Comparison of ENCODE assay signal across 12 mouse cellular contexts in the genomic region with DNA sequence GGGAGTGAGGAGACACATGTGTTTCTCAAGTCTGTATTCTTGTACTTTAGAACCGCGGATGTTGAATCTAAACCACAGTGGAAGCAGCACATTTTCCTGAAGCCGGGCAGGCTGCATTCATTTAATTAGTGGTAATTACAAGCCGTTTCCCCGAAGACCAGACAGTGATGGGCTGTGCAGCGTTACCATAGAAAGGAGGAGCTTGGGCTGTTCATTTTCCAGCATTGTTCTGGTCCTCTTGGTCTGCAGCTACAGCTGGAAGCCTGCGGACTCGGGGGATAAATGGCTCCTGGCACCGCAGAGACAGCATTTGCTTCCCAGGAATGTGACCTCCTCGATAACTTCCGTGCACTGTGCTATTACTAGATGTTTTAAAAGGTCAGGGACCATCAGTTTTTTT. TPM values are rescaled to one million over a fixed set of nuclear protein-coding genes. Genes with fewer than 3 reads are reported as not detected.
DNase-seq lines count a peak whose midpoint lies in the region; ATAC-seq lines count a peak whose summit lies in the region.
"Had no signal": no experiment of that assay in that cellular context is flagged by ENCODE, and none has a peak within 500 bp of the region (broad histone marks: within the 10 kb centered on the region; RNA-seq: fewer than 3 reads in every experiment).

No protein-coding gene starts in this region.

- H3K4me3 ChIP-seq in hindbrain, embryonic 11.5 days (ENCODE audit: low read depth, low read length), result no peak overlapping the region
- H3K4me3 ChIP-seq in midbrain, embryonic 15.5 days, result no peak overlapping the region

- H3K4me2 ChIP-seq in hindbrain, embryonic 11.5 days (replicated peaks; ENCODE audit: low read depth, low read length), result peak overlapping the region; percentile 17
- H3K4me2 ChIP-seq in midbrain, embryonic 15.5 days, result peak overlapping the region; percentile 39

- H3K4me1 ChIP-seq in hindbrain, embryonic 11.5 days (replicated peaks; ENCODE audit: control insufficient read depth, insufficient read depth, low read length), result 0 out of 2 replicates have a peak, but pooled peaks cover 2% of the 10 kb centered on the region
- no peaks in the 10 kb centered on the region for H3K4me1 ChIP-seq in midbrain, embryonic 15.5 days

- H3K9ac ChIP-seq in hindbrain, embryonic 11.5 days (ENCODE audit: low read depth, low read length), result no peak overlapping the region
- H3K9ac ChIP-seq in midbrain, embryonic 15.5 days, result no peak overlapping the region

- H3K9me3 ChIP-seq in hindbrain, embryonic 11.5 days (ENCODE audit: control insufficient read depth, low read length), result no peaks in the 10 kb centered on the region
- H3K9me3 ChIP-seq in midbrain, embryonic 15.5 days, result no peaks in the 10 kb centered on the region

- no peak for ATAC-seq in hindbrain, embryonic 11.5 days (ENCODE audit: low FRiP score)
- 0 out of 2 replicates have a peak, but pooled peaks have one; percentile 45 for ATAC-seq in midbrain, embryonic 15.5 days (replicated peaks)
- no peak for ATAC-seq in erythroid progenitor cell, adult 5-6 weeks (replicated peaks; ENCODE audit: low FRiP score, poor library complexity, severe bottlenecking)
- no peak for ATAC-seq in erythroblast, adult 5-6 weeks (replicated peaks; ENCODE audit: low FRiP score, poor library complexity, severe bottlenecking)
- ATAC-seq: Patski had no signal

- WGBS in hindbrain, embryonic 11.5 days, result 10% methylated on average over 11 of the region's 11 CpGs
- WGBS in midbrain, embryonic 15.5 days, result 8% methylated on average over 11 of the region's 11 CpGs

- no peaks in the 10 kb centered on the region for H3K36me3 ChIP-seq in hindbrain, embryonic 11.5 days (ENCODE audit: control insufficient read depth, insufficient read depth, low read length)
- no peaks in the 10 kb centered on the region for H3K36me3 ChIP-seq in midbrain, embryonic 15.5 days (replicated peaks)

- peak; percentile 7 for DNase-seq in adrenal gland, postnatal 14 days
- no peak for DNase-seq in adrenal gland, adult 8-10 months
- DNase-seq in embryo, embryonic 10.5 days (ENCODE audit: low spot score), result peak; percentile 46
- DNase-seq in hindbrain, embryonic 11.5 days (ENCODE audit: low spot score), result peak; percentile 29
- DNase-seq in left cerebral cortex, adult 18-20 months (ENCODE audit: low spot score in 2 of 2), result no peak

- H3K27me3 ChIP-seq in hindbrain, embryonic 11.5 days (ENCODE audit: control insufficient read depth, insufficient read depth, low read length), result no peaks in the 10 kb centered on the region
- H3K27me3 ChIP-seq in midbrain, embryonic 15.5 days (replicated peaks), result no peaks in the 10 kb centered on the region; the same call in 1 of the 2 replicates

- no peak overlapping the region for H3K27ac ChIP-seq in hindbrain, embryonic 11.5 days (ENCODE audit: low read depth, low read length)
- H3K27ac ChIP-seq in midbrain, embryonic 15.5 days, result no peak overlapping the region

RNA-seq across cellular contexts. Expression of gene Otp, which starts 37.6 kb away (rescaled TPM):
- total RNA-seq in adrenal gland, postnatal 14 days (2021), result not detected in 2 replicates
- not detected for total RNA-seq in adrenal gland, adult 8-10 months (2022)
- polyA plus RNA-seq in hindbrain, embryonic 11.5 days (2014; fragmentation: Nextera tagmentation; extraction: Ambion mirVana), result 10.6 and 14.0 TPM in 2 replicates
- 2.3 and 4.7 TPM in 2 replicates for polyA plus RNA-seq in midbrain, embryonic 15.5 days (2015; fragmentation: Nextera tagmentation; extraction: Ambion mirVana)
- not detected in 2 replicates for total RNA-seq in erythroid progenitor cell, adult 5-6 weeks (2015; ENCODE audit: low replicate concordance)
- not detected in 2 replicates for total RNA-seq in erythroid progenitor cell, adult 5-6 weeks (2017; ENCODE audit: low replicate concordance)
- total RNA-seq in left cerebral cortex, adult 18-20 months (2021), result under 1 TPM in 1 of 2 experiments, not detected in 1; 0.12 TPM
- total RNA-seq in erythroblast, adult 5-6 weeks (2015; ENCODE audit: low replicate concordance), result not detected in 2 replicates
- not detected in 2 replicates for total RNA-seq in erythroblast, adult 5-6 weeks (2017; ENCODE audit: low replicate concordance)
- total RNA-seq: hematopoietic stem cell, adult 5-6 weeks; liver, adult 2 months; monocyte, adult 5-6 weeks had no signal
- polyA plus RNA-seq: liver, adult 2 months; Patski had no signal

Comparison
In these comparisons a context has a peak if more than half of its experiments do, and no peak if none do; other contexts are left out.
1. DNase-seq: peak in adrenal gland, postnatal 14 days (single experiment), embryo, embryonic 10.5 days (single experiment) and hindbrain, embryonic 11.5 days (single experiment); none in adrenal gland, adult 8-10 months (single experiment) and left cerebral cortex, adult 18-20 months (0 of 2).